Mouse (Mus musculus) forebrain, embryonic 12.5 days (tissue): ENCODE results near the gene Pipox. TPM values are rescaled to one million over a fixed set of nuclear protein-coding genes. Genes with fewer than 3 reads are reported as not detected.

Experiments used
- ATAC-seq: fragments of 200-750 bp; cut with Nextera tagmentation; 2 replicates; pipeline ENCODE4 v1.8.0; 2017; ENCODE audit warnings: moderate TSS enrichment; ENCODE audit not compliant: low FRiP score
- H3K27ac ChIP-seq: fragments of 300-500 bp; sonication (generic); 2 replicates; pipeline ENCODE4 v1.5.1; 2016; ENCODE audit warnings: mild to moderate bottlenecking
- H3K27me3 ChIP-seq: fragments of 300-500 bp; sonication (generic); 2 replicates; pipeline ENCODE4 v1.6.1; 2016; ENCODE audit warnings: mild to moderate bottlenecking
- H3K36me3 ChIP-seq: fragments of 300-500 bp; sonication (generic); replicated peaks from 2 replicates; pipeline ENCODE4 v1.6.1; 2016; ENCODE audit warnings: mild to moderate bottlenecking
- H3K4me1 ChIP-seq: fragments of 300-500 bp; sonication (generic); 2 replicates; pipeline ENCODE4 v1.6.1; 2016
- H3K4me2 ChIP-seq: fragments of 300-500 bp; sonication (generic); 2 replicates; pipeline ENCODE4 v1.6.1; 2016; ENCODE audit warnings: mild to moderate bottlenecking, moderate library complexity
- H3K4me3 ChIP-seq: fragments of 300-500 bp; sonication (generic); replicated peaks from 2 replicates; pipeline ENCODE4 v1.5.1; 2016; ENCODE audit warnings: mild to moderate bottlenecking
- H3K9ac ChIP-seq: fragments of 300-500 bp; sonication (generic); 2 replicates; pipeline ENCODE4 v1.6.1; 2016; ENCODE audit warnings: mild to moderate bottlenecking
- H3K9me3 ChIP-seq: fragments of 300-500 bp; sonication (generic); 2 replicates; pipeline ENCODE4 v1.6.1; 2016
- WGBS: fragments of 180-500 bp; shearing (Covaris S2); methylation state at CpG from one replicate; pipeline ENCODE4 v1.1.7; 2016; 5-methylcytosine and 5-hydroxymethylcytosine counted together
- polyA plus RNA-seq: library from polyadenylated mRNA; unstranded; fragments of >200 nt; fragmentation: Nextera tagmentation; extraction: Ambion mirVana; gene quantifications from 2 replicates; pipeline ENCODE4 v1.2.1, GENCODE M21; 2016

The Pipox gene
- polyA plus RNA-seq, 1 experiment from 2014 or later: 14.5 TPM

DNA sequence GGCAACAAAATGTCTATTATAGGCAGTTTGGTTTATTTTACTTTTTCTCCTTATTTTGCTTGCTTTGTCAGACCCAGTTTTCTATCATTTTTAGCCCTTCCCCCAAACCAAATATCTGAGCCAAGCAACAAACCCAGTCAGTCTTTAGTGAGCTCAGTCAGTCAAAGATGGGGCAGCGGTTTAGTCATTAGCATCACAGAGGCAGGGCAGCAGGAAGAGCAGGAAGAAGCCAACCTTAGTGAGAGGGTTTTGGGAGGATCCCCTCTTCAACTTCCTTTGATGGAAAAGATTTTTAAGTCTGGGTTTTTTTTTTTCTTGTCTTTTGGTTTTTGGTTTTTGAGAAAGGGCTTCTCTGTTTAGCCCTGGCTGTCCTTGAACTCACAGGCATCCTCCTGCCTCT lies 10.8 kb upstream of the Pipox start:
- H3K27me3 ChIP-seq: peaks cover 10% of the 10 kb centered on the region; the same call in 1 of the 2 replicates
- H3K9me3 ChIP-seq: no peaks in the 10 kb centered on the region
- no peak overlapping the region for H3K9ac ChIP-seq
- ATAC-seq: no peak
- H3K4me3 ChIP-seq: no peak overlapping the region
- H3K4me2 ChIP-seq: no peak overlapping the region
- no peak overlapping the region for H3K27ac ChIP-seq
- 44% methylated on average over 1 of the region's 1 CpGs for WGBS
- H3K4me1 ChIP-seq: peaks cover 44% of the 10 kb centered on the region
- no peaks in the 10 kb centered on the region for H3K36me3 ChIP-seq

DNA sequence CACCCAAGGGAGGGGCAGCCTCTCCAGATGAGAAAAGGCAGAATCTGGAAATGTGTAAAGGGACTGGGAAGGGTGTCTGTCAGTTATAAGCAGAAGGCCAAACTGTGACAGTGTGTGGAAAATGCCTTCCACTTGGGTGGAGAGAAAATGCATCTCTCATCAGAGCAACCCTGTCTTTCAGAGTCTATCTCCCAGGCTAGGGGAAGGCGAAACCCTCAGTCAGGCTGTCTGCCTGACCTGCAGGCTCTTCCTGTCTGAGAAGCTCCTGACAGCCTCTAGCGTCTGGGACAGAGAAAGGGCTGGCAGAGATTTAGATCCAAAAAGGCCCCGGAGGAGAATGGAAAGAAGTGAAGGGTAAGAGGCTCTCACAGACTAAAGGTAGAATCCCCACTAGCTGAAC lies 9.9 kb upstream of the Pipox start:
- ATAC-seq: no peak
- Histone ChIP-seq H3K9ac (no peak overlapping the region), H3K4me1 (peaks cover 40% of the 10 kb centered on the region), H3K4me3 (no peak overlapping the region), H3K36me3 (no peaks in the 10 kb centered on the region), H3K9me3 (no peaks in the 10 kb centered on the region), H3K27me3 (peaks cover 13% of the 10 kb centered on the region; the same call in 1 of the 2 replicates), H3K27ac (peak overlapping the region; percentile 2; the same call in 1 of the 2 replicates), H3K4me2 (no peak overlapping the region)
- 32% methylated on average over 3 of the region's 3 CpGs for WGBS

DNA sequence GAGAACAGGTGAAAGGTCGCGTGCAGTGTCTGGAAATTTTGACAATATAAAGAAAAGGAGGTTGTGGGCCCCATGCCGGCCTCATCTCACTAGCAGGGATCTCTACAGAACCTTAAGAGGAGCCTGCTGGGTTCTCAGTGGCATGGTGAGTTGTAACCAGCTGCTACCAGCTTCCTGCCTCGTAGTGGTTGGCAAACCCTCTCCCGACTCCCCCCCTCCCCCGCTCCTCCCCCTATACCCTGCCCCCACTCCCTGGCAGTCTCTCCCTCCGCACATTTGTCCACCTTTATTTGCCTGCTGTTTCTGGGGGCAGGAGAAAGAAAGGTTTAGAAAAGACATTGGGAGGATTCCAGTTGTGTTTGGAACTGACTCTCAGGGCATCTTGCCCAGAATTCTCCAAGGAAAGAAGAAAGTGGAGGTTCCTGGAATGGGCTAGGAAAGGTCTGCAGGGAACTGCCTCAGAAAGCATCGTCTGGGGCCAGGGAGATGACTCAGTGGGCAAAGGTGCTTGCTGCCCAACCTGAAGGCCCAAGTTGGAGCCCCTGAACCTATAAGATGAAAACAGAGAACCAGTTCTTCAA lies 8.0 kb upstream of the Pipox start:
- H3K27ac ChIP-seq: peak overlapping the region; percentile 22
- no peak for ATAC-seq
- H3K4me1 ChIP-seq: peaks cover 51% of the 10 kb centered on the region

DNA sequence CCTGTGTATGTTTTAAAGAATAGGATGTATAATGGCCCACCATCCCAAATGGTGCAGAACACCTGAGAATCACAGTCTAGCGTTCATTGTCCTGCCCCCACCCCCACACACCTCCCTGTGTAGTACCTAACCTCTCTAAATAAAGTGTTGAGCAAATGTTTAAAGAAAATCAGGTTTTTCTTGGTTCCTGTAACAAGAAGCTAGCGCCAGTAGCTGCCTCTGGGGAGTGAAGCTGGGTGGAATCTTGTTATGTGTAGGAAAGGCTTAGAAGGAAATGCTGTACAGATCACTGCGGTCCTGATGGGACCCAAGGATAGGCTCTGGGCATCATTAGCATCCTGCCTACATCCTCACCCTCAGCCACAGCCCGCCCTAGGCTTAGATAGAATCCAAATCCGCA lies 7.5 kb upstream of the Pipox start:
- Histone ChIP-seq H3K4me1 (peaks cover 51% of the 10 kb centered on the region), H3K27ac (peak overlapping the region; percentile 22)
- 48% methylated on average over 5 of the region's 5 CpGs for WGBS

More for the DNA sequence above, 8.0 kb upstream of the Pipox start:
- peaks cover 11% of the 10 kb centered on the region; the same call in 1 of the 2 replicates for H3K27me3 ChIP-seq
- no peak overlapping the region for H3K4me2 ChIP-seq
- no peak overlapping the region for H3K9ac ChIP-seq
- H3K9me3 ChIP-seq: no peaks in the 10 kb centered on the region
- WGBS: 34% methylated on average over 8 of the region's 8 CpGs
- no peaks in the 10 kb centered on the region for H3K36me3 ChIP-seq
- H3K4me3 ChIP-seq: no peak overlapping the region

DNA sequence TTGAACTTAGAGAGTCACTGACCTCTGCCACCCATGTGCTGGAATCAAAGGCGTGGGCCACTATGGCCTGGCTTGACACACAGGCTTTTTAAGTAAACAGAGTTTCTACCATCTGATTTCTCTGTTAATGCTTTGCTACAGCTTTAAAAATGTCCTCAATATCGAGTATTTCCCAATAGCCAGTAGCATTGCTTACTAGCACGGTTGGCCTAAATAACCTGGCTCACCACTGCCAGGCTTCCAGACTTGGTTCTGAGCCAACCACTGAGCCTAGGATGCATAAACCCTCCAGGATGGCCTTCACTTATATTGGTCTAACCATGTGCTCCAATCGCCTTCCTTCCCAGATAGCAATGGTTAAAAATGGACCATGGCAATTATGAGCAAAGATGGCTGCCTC lies 6.8 kb upstream of the Pipox start:
- Histone ChIP-seq H3K27me3 (peaks cover 11% of the 10 kb centered on the region; the same call in 1 of the 2 replicates), H3K9me3 (no peaks in the 10 kb centered on the region), H3K4me3 (no peak overlapping the region), H3K27ac (no peak overlapping the region), H3K4me2 (no peak overlapping the region), H3K36me3 (no peaks in the 10 kb centered on the region), H3K4me1 (peaks cover 53% of the 10 kb centered on the region), H3K9ac (no peak overlapping the region)
- no peak for ATAC-seq
- 93% methylated on average over 4 of the region's 4 CpGs for WGBS

More for the DNA sequence above, 7.5 kb upstream of the Pipox start:
- Histone ChIP-seq H3K9ac (no peak overlapping the region), H3K27me3 (peaks cover 11% of the 10 kb centered on the region; the same call in 1 of the 2 replicates), H3K4me3 (no peak overlapping the region), H3K9me3 (no peaks in the 10 kb centered on the region), H3K36me3 (no peaks in the 10 kb centered on the region), H3K4me2 (no peak overlapping the region)
- no peak for ATAC-seq

DNA sequence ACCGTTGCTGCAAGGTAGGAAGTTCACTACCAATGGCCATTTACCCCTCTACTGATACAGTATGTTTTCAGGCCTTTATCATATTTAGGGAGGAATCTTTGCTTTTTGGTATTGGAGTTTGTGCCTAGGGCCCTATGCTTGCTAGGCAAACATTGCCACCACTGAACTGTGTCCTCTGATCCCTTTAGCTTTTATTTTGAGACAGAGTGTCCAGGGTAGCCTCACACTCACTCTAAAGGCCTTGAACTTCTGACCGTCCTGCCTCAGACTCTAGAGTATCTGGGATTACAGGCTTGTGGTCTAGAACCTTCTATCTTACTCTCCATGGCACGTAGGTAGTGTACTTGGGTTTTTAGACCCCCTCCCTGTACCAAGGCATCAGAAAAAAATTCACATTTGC lies 6.3 kb upstream of the Pipox start:
- Histone ChIP-seq H3K36me3 (no peaks in the 10 kb centered on the region), H3K27ac (no peak overlapping the region), H3K9me3 (no peaks in the 10 kb centered on the region), H3K9ac (no peak overlapping the region), H3K4me3 (no peak overlapping the region), H3K4me1 (peaks cover 58% of the 10 kb centered on the region), H3K27me3 (peaks cover 11% of the 10 kb centered on the region; the same call in 1 of the 2 replicates), H3K4me2 (no peak overlapping the region)
- no peak for ATAC-seq
- WGBS: 85% methylated on average over 3 of the region's 3 CpGs

DNA sequence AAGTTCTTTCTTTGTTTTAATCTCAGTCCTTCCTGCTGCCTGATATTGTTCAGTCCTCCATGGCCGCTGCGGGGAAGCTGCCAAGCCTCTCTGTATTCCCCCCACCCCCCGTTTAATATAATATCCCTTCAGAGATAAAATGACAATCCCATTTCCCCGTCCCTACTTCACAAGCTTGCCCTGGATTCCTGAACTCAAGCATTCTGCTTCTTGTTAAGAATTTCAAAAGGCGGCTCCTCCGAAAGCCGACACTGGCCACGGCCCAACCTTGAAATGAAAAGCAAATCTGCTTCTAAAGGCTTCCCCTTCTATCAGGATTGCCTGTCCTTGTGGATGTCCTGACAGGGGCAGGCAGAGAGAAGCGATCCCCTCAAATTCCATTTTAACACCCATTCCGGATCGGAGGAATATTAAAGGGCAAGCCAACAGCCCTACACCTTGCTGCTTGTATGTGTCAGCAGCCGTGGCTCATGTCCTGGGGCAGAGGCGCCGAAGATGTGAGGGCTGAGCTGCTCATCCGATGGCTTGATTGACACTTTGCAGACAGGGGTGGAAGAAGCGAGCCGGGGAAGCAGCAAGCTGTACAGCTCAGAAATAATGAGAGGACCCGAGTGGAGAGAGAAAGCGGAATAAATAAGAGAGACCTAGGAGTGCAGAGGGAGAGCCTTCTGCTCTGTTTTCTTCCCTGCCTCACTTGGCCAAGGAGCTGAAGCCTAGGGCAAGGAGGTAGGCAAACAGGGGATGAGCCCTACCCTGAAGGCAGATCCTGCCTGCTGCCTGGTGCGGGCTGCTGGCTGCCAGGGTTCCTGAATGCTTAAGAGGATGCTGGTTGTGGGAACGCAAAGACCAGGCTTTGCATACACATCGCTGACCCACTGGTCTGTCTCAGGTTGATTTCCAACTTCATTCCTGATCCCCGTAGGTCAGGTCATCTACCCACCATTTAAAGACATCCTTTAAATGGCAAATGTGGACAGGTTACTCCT lies 3.2 kb upstream of the Pipox start:
- Histone ChIP-seq H3K36me3 (no peaks in the 10 kb centered on the region), H3K9me3 (no peaks in the 10 kb centered on the region), H3K4me2 (peak overlapping the region; percentile 49), H3K27me3 (peaks cover 11% of the 10 kb centered on the region; the same call in 1 of the 2 replicates), H3K4me3 (peak overlapping the region; percentile 17; the same call in 1 of the 2 replicates), H3K9ac (peak overlapping the region; percentile 53), H3K27ac (peak overlapping the region; percentile 91), H3K4me1 (peaks cover 75% of the 10 kb centered on the region)
- ATAC-seq: no peak
- 7% methylated on average over 23 of the region's 23 CpGs for WGBS

DNA sequence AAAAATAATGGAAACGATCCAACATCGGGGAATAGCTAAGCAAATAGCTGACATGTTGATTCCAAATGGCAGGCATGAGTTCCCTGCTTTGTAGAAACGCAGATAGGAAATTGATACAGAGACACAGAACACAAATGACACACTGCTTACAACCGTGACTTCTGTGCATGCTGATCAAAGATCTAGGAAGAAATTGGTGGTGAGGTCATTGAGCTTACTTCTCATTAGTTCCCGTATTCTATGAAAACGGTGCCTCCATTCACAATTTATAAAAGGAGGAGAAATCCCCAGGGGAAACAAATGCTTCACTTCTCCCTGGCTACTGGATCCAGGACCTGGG lies 2.6 kb upstream of the Pipox start:
- Histone ChIP-seq H3K9me3 (no peaks in the 10 kb centered on the region), H3K4me2 (peak overlapping the region; percentile 49), H3K27ac (peak overlapping the region; percentile 91), H3K4me1 (peaks cover 75% of the 10 kb centered on the region), H3K9ac (no peak overlapping the region; the same call in 1 of the 2 replicates), H3K36me3 (no peaks in the 10 kb centered on the region), H3K27me3 (peaks cover 11% of the 10 kb centered on the region; the same call in 1 of the 2 replicates), H3K4me3 (0 out of 2 replicates have a peak overlapping the region, but pooled peaks have one; percentile 17)
- WGBS: 13% methylated on average over 6 of the region's 6 CpGs
- ATAC-seq: no peak

DNA sequence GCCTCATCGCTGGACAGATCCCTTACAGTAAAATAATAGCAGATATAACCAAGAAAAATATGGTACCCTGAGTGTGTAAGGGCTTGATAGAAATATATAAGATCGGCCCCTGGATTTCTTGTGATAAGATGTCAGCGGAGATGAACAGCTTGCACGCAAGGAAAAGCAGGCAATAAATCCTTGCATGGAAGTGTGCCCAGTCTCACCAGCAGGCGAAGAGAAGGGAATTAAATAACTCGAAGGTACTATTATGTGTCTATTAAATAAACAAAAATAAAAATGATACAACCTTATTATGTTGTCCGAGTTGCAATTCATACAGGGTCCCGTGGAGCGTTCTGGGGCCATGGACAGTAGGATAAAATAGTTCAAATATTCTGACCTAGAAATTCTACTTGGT lies 2.1 kb upstream of the Pipox start:
- Histone ChIP-seq H3K4me3 (no peak overlapping the region), H3K36me3 (no peaks in the 10 kb centered on the region), H3K4me1 (peaks cover 76% of the 10 kb centered on the region), H3K9me3 (no peaks in the 10 kb centered on the region), H3K9ac (no peak overlapping the region), H3K27me3 (peaks cover 11% of the 10 kb centered on the region; the same call in 1 of the 2 replicates), H3K4me2 (peak overlapping the region; percentile 49), H3K27ac (peak overlapping the region; percentile 91)
- 69% methylated on average over 9 of the region's 9 CpGs for WGBS
- ATAC-seq: no peak

DNA sequence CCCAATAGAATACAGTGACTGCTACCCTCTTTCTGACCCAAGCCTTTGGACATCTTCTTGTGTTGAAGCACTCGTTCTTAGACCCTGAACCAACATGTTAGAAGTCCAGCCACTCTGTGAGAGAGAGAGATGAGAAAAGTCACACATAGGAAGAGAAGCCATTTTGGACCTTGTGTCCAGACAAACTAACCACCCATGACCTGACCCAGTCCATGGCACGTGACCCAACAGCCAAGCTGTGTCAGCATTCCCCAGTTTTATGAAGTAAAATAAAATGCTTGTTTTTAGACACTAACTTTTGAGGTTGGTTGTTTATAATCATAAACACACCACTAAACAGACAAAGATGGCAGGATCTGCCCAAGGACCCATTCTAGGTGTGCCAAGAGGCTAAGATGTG lies 1.1 kb upstream of the Pipox start:
- H3K4me1 ChIP-seq: peaks cover 87% of the 10 kb centered on the region
- no peak for ATAC-seq

DNA sequence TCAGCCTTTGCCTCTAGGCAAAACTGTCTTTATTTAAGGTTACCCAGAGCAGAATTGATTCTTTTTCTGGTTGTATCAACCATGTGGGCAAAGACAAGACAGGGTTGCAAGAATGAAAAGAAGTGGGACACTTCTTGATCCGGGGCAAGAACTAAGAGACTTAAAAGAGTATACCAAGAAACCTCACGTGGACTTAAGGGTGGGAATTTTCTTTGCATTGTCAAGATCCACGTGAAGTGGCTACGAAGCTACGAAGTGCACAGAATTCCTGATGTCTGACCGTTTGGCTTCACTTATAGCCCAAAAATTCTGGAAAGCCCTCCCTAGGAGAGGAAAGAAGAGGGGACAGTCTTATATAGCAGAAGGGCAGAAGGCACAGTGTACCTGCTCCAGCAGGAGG lies 613 bp downstream of the Pipox start:
- H3K36me3 ChIP-seq: no peaks in the 10 kb centered on the region
- no peak for ATAC-seq
- H3K27me3 ChIP-seq: 0 out of 2 replicates have a peak, but pooled peaks cover 3% of the 10 kb centered on the region
- 10% methylated on average over 6 of the region's 6 CpGs for WGBS
- peak overlapping the region; percentile 20 for H3K4me3 ChIP-seq
- H3K4me2 ChIP-seq: peak overlapping the region; percentile 47
- no peaks in the 10 kb centered on the region for H3K9me3 ChIP-seq
- peak overlapping the region; percentile 45 for H3K9ac ChIP-seq
- peaks cover 83% of the 10 kb centered on the region for H3K4me1 ChIP-seq
- peak overlapping the region; percentile 99 for H3K27ac ChIP-seq

More for the DNA sequence above, 1.1 kb upstream of the Pipox start:
- no peaks in the 10 kb centered on the region for H3K36me3 ChIP-seq
- 72% methylated on average over 2 of the region's 2 CpGs for WGBS
- H3K4me2 ChIP-seq: no peak overlapping the region
- no peak overlapping the region for H3K4me3 ChIP-seq
- no peaks in the 10 kb centered on the region for H3K9me3 ChIP-seq
- H3K9ac ChIP-seq: no peak overlapping the region
- peak overlapping the region; percentile 99 for H3K27ac ChIP-seq
- H3K27me3 ChIP-seq: peaks cover 11% of the 10 kb centered on the region; the same call in 1 of the 2 replicates

DNA sequence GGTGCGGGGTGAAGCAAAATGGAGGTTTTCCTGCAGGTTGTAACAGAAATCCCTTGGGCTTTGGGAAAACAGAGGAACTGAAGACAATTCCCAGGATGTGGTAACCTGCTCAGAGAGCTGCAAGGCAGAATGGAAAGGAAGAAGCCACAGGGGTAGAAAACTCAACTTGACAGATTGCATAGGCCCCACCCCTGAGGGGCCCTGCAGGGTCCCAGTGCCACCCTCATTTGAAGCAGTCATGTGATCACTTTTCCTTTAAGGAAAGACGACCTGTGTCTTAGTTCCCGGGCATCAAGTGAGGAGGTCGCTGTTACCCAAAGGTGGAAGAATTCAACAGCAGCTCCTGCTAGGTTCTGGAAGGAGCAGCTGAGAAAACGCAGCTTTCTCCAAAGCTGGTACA lies 1.0 kb downstream of the Pipox start:
- H3K36me3 ChIP-seq: no peaks in the 10 kb centered on the region
- H3K27ac ChIP-seq: peak overlapping the region; percentile 99
- peak overlapping the region; percentile 47 for H3K4me2 ChIP-seq
- H3K9me3 ChIP-seq: no peaks in the 10 kb centered on the region
- H3K4me1 ChIP-seq: peaks cover 83% of the 10 kb centered on the region
- no peak for ATAC-seq
- H3K4me3 ChIP-seq: peak overlapping the region; percentile 20
- H3K27me3 ChIP-seq: 0 out of 2 replicates have a peak, but pooled peaks cover 3% of the 10 kb centered on the region
- peak overlapping the region; percentile 45 for H3K9ac ChIP-seq
- 3% methylated on average over 5 of the region's 5 CpGs for WGBS
